31 mouse cellular contexts compared by ENCODE assay signal in the genomic region with DNA sequence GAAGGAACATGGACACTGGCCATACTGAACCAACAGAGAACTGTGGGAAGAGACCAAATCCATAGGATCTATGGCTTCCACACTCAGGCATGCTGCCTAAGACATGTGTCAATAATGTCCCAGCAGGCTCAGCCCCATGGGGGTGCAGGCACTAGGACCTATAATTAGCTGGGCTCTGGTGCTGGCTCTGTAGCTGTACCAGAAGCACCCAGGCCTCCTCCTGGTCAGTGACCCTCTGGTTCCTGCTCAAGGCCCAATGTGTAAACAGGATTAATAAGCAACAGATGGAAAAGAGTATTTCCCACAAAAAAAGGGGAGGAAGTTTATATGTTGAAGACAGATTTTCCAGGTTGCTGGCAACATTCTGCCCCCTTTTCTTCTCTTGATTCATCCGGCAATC. TPM values are rescaled to one million over a fixed set of nuclear protein-coding genes. Genes with fewer than 3 reads are reported as not detected.
DNase-seq lines count a peak whose midpoint lies in the region; ATAC-seq and TF ChIP-seq lines count a peak whose summit lies in the region.
"Had no signal": no experiment of that assay in that cellular context is flagged by ENCODE, and none has a peak within 500 bp of the region (broad histone marks: within the 10 kb centered on the region; RNA-seq: fewer than 3 reads in every experiment).

No protein-coding gene starts in this region.

- DNase-seq in liver, adult 2 months (ENCODE audit: extremely low read depth, low read depth, low spot score) = peak; percentile 86
- peak; percentile 15 for DNase-seq in urinary bladder, adult 2 months (ENCODE audit: low spot score)
- DNase-seq in urinary bladder, postnatal 36 days (ENCODE audit: low spot score in 2 of 2) = no peak
- no peak for DNase-seq in liver, postnatal 0 days
- DNase-seq: adrenal gland, adult 2 months; adrenal gland, postnatal 36 days; B cell, adult 2 months; cerebellum, adult 18-20 months; cerebellum, adult 9-10 months; cerebellum, postnatal 14 days; gastrocnemius, postnatal 10 days; gastrocnemius, postnatal 36 days; heart, adult 2 months; heart, postnatal 14 days; heart, postnatal 4 days had no signal

- peaks cover 12% of the 10 kb centered on the region for H3K36me3 ChIP-seq in liver, adult 2 months (ENCODE audit: control insufficient read depth, insufficient read depth, low read length)
- H3K36me3 ChIP-seq in liver, embryonic 12.5 days = peaks cover 73% of the 10 kb centered on the region
- peaks cover 44% of the 10 kb centered on the region for H3K36me3 ChIP-seq in liver, postnatal 0 days (replicated peaks; ENCODE audit: insufficient read depth, low read length)
- peaks cover 38% of the 10 kb centered on the region for H3K36me3 ChIP-seq in kidney, embryonic 16.5 days (ENCODE audit: insufficient read depth, low read length)

- H3K79me2 ChIP-seq in liver, adult 2 months (ENCODE audit: control insufficient read depth, insufficient read depth, low read length) = no peaks in the 10 kb centered on the region

- peak overlapping the region; percentile 53 for H3K27ac ChIP-seq in liver, adult 2 months (replicated peaks; ENCODE audit: insufficient read depth, low read depth, low read length)
- H3K27ac ChIP-seq in liver, embryonic 12.5 days = no peak overlapping the region
- H3K27ac ChIP-seq in liver, postnatal 0 days (ENCODE audit: low read depth) = peak overlapping the region; percentile 64
- H3K27ac ChIP-seq in kidney, embryonic 16.5 days (ENCODE audit: low read length) = no peak overlapping the region
- H3K27ac ChIP-seq: forebrain, embryonic 10.5 days; forebrain, embryonic 13.5 days; heart, adult 2 months; heart, embryonic 10.5 days; heart, embryonic 13.5 days; hindbrain, embryonic 14.5 days; hindbrain, postnatal 0 days had no signal

- no peak for TF ChIP-seq POLR2A in liver, adult 2 months (IDR thresholded peaks at IDR 0.05; ENCODE audit: extremely low read depth, insufficient read depth, low read length)

- no peaks in the 10 kb centered on the region for H3K27me3 ChIP-seq in liver, adult 2 months (ENCODE audit: control insufficient read depth, insufficient read depth, low read length)
- H3K27me3 ChIP-seq in liver, embryonic 12.5 days (replicated peaks) = no peaks in the 10 kb centered on the region
- H3K27me3 ChIP-seq in liver, postnatal 0 days (ENCODE audit: insufficient read depth, low read length) = no peaks in the 10 kb centered on the region
- no peaks in the 10 kb centered on the region for H3K27me3 ChIP-seq in kidney, embryonic 16.5 days (ENCODE audit: insufficient read depth, low read length)
- H3K27me3 ChIP-seq: CH12.LX; forebrain, embryonic 13.5 days; heart, embryonic 13.5 days had no signal

- ATAC-seq in liver, embryonic 12.5 days = no peak
- ATAC-seq in liver, postnatal 0 days = peak; percentile 75
- no peak for ATAC-seq in kidney, embryonic 16.5 days (ENCODE audit: low FRiP score, low TSS enrichment)
- ATAC-seq: forebrain, embryonic 13.5 days; forebrain, embryonic 16.5 days; hindbrain, postnatal 0 days had no signal

- H3K4me2 ChIP-seq in liver, embryonic 12.5 days = no peak overlapping the region
- H3K4me2 ChIP-seq in liver, postnatal 0 days (ENCODE audit: low read depth, low read length) = no peak overlapping the region
- H3K4me2 ChIP-seq in kidney, embryonic 16.5 days (replicated peaks; ENCODE audit: low read depth, low read length) = no peak overlapping the region
- H3K4me2 ChIP-seq: forebrain, embryonic 13.5 days; heart, embryonic 13.5 days; hindbrain, embryonic 14.5 days had no signal

- H3K9ac ChIP-seq in liver, adult 2 months (ENCODE audit: low read depth, low read length) = no peak overlapping the region
- no peak overlapping the region for H3K9ac ChIP-seq in liver, embryonic 12.5 days
- H3K9ac ChIP-seq in liver, postnatal 0 days (replicated peaks) = no peak overlapping the region
- no peak overlapping the region for H3K9ac ChIP-seq in kidney, embryonic 16.5 days (replicated peaks; ENCODE audit: low read length)
- H3K9ac ChIP-seq: forebrain, embryonic 13.5 days; heart, embryonic 13.5 days; hindbrain, embryonic 14.5 days had no signal

- no peak overlapping the region for H3K4me3 ChIP-seq in liver, adult 2 months (ENCODE audit: insufficient read depth, low read depth, low read length)
- H3K4me3 ChIP-seq in liver, embryonic 12.5 days = no peak overlapping the region
- H3K4me3 ChIP-seq in liver, postnatal 0 days (ENCODE audit: low read depth, low read length) = no peak overlapping the region
- no peak overlapping the region for H3K4me3 ChIP-seq in kidney, embryonic 16.5 days (ENCODE audit: low read length)
- H3K4me3 ChIP-seq: forebrain, embryonic 10.5 days; forebrain, embryonic 13.5 days; heart, adult 2 months; heart, embryonic 10.5 days; heart, embryonic 13.5 days had no signal

- 20% methylated on average over 1 of the region's 1 CpGs for WGBS in liver, adult 2 months
- 53% methylated on average over 1 of the region's 1 CpGs for WGBS in liver, embryonic 12.5 days (ENCODE audit: insufficient replicate concordance)
- 71% methylated on average over 1 of the region's 1 CpGs for WGBS in liver, postnatal 0 days (ENCODE audit: insufficient replicate concordance)
- WGBS in kidney, embryonic 16.5 days = 90% methylated on average over 1 of the region's 1 CpGs

- H3K4me1 ChIP-seq in liver, adult 2 months (ENCODE audit: control insufficient read depth, insufficient read depth, low read length) = peaks cover 38% of the 10 kb centered on the region
- H3K4me1 ChIP-seq in liver, embryonic 12.5 days = no peaks in the 10 kb centered on the region
- peaks cover 22% of the 10 kb centered on the region for H3K4me1 ChIP-seq in liver, postnatal 0 days (ENCODE audit: insufficient read depth)
- no peaks in the 10 kb centered on the region for H3K4me1 ChIP-seq in kidney, embryonic 16.5 days (ENCODE audit: insufficient read depth, low read length)
- H3K4me1 ChIP-seq: forebrain, embryonic 10.5 days; forebrain, embryonic 13.5 days; heart, embryonic 10.5 days; heart, embryonic 13.5 days had no signal

- no peak for TF ChIP-seq EP300 in liver, postnatal 0 days (IDR thresholded peaks at IDR 0.05; ENCODE audit: low read depth)

- no peaks in the 10 kb centered on the region for H3K9me3 ChIP-seq in liver, embryonic 12.5 days (replicated peaks)
- no peaks in the 10 kb centered on the region for H3K9me3 ChIP-seq in liver, postnatal 0 days (ENCODE audit: low read length)
- H3K9me3 ChIP-seq in kidney, embryonic 16.5 days (ENCODE audit: low read length) = no peaks in the 10 kb centered on the region
- H3K9me3 ChIP-seq: forebrain, embryonic 10.5 days; forebrain, embryonic 13.5 days; G1E; heart, embryonic 10.5 days; heart, embryonic 13.5 days had no signal

- TF ChIP-seq CTCF in liver, adult 2 months (IDR thresholded peaks at IDR 0.05; ENCODE audit: low read depth, low read length) = 0 out of 2 replicates have a peak, but pooled peaks have one; percentile 5
- TF ChIP-seq CTCF in liver, postnatal 0 days (IDR thresholded peaks at IDR 0.05; ENCODE audit: low read depth) = no peak

RNA-seq across cellular contexts. Expression of a gene that starts 11.4 kb away (rescaled TPM):
- 20.3 and 28.9 TPM in 2 replicates for total RNA-seq in liver, adult 2 months (2014; rRNA removed)
- polyA plus RNA-seq in liver, adult 2 months (2012; rRNA removed) = 39.6 and 65.9 TPM in 2 replicates
- polyA plus RNA-seq in liver, embryonic 12.5 days (2016; fragmentation: Nextera tagmentation; extraction: Ambion mirVana) = 1.7 and 1.8 TPM in 2 replicates
- 10.9 and 11.4 TPM in 2 replicates for polyA plus RNA-seq in urinary bladder, adult 2 months (2012; rRNA removed)
- 3.9 and 4.2 TPM in 2 replicates for polyA plus RNA-seq in liver, postnatal 0 days (2015; fragmentation: Nextera tagmentation; extraction: Ambion mirVana)
- 1.9 and 2.0 TPM in 2 replicates for polyA plus RNA-seq in kidney, embryonic 16.5 days (2015; fragmentation: Nextera tagmentation; extraction: Ambion mirVana)

RNA-seq across cellular contexts. Expression of a gene that starts 33.4 kb away (rescaled TPM):
- total RNA-seq in liver, adult 2 months (2014; rRNA removed) = not detected in 2 replicates
- 0.10 and 0.12 TPM in 2 replicates for polyA plus RNA-seq in liver, adult 2 months (2012; rRNA removed)
- polyA plus RNA-seq in liver, embryonic 12.5 days (2016; fragmentation: Nextera tagmentation; extraction: Ambion mirVana) = 0.11 and 0.26 TPM in 2 replicates
- 0.23 and 0.27 TPM in 2 replicates for polyA plus RNA-seq in urinary bladder, adult 2 months (2012; rRNA removed)
- polyA plus RNA-seq in liver, postnatal 0 days (2015; fragmentation: Nextera tagmentation; extraction: Ambion mirVana) = 0.09 TPM in 1 of 2 replicates, not detected in the other
- polyA plus RNA-seq in kidney, embryonic 16.5 days (2015; fragmentation: Nextera tagmentation; extraction: Ambion mirVana) = 0.26 and 0.59 TPM in 2 replicates
- total RNA-seq: adrenal gland, postnatal 36 days; G1E; gastrocnemius, adult 18-20 months; gastrocnemius, postnatal 10 days; gastrocnemius, postnatal 36 days; granulocyte monocyte progenitor cell, adult 5-6 weeks; heart, adult 2 months; heart, postnatal 4 days had no signal
- polyA plus RNA-seq: embryonic facial prominence, embryonic 11.5 days; embryonic facial prominence, embryonic 14.5 days; forebrain, embryonic 16.5 days; G1E; heart, embryonic 10.5 days; hindbrain, embryonic 11.5 days; hindbrain, embryonic 14.5 days had no signal

RNA-seq across cellular contexts. Expression of a gene that starts 34.6 kb away (rescaled TPM):
- total RNA-seq in liver, adult 2 months (2014; rRNA removed) = 7.4 and 8.8 TPM in 2 replicates
- 10.7 and 16.1 TPM in 2 replicates for polyA plus RNA-seq in liver, adult 2 months (2012; rRNA removed)
- polyA plus RNA-seq in liver, embryonic 12.5 days (2016; fragmentation: Nextera tagmentation; extraction: Ambion mirVana) = 13.0 and 14.4 TPM in 2 replicates
- polyA plus RNA-seq in urinary bladder, adult 2 months (2012; rRNA removed) = 18.1 and 21.0 TPM in 2 replicates
- polyA plus RNA-seq in liver, postnatal 0 days (2015; fragmentation: Nextera tagmentation; extraction: Ambion mirVana) = 4.3 and 4.9 TPM in 2 replicates
- polyA plus RNA-seq in kidney, embryonic 16.5 days (2015; fragmentation: Nextera tagmentation; extraction: Ambion mirVana) = 15.7 and 18.7 TPM in 2 replicates

RNA-seq across cellular contexts. Expression of a gene that starts 40.3 kb away (rescaled TPM):
- total RNA-seq in liver, adult 2 months (2014; rRNA removed) = 0.28 and 0.54 TPM in 2 replicates
- 1.3 and 1.7 TPM in 2 replicates for polyA plus RNA-seq in liver, adult 2 months (2012; rRNA removed)
- polyA plus RNA-seq in liver, embryonic 12.5 days (2016; fragmentation: Nextera tagmentation; extraction: Ambion mirVana) = 0.07 and 0.29 TPM in 2 replicates
- polyA plus RNA-seq in urinary bladder, adult 2 months (2012; rRNA removed) = 0.49 and 0.51 TPM in 2 replicates
- 0.35 and 0.44 TPM in 2 replicates for polyA plus RNA-seq in liver, postnatal 0 days (2015; fragmentation: Nextera tagmentation; extraction: Ambion mirVana)
- polyA plus RNA-seq in kidney, embryonic 16.5 days (2015; fragmentation: Nextera tagmentation; extraction: Ambion mirVana) = 0.25 and 0.37 TPM in 2 replicates
- total RNA-seq: granulocyte monocyte progenitor cell, adult 5-6 weeks had no signal
- polyA plus RNA-seq: embryonic facial prominence, embryonic 11.5 days; G1E had no signal

RNA-seq across cellular contexts. Expression of a gene that starts 50.7 kb away (rescaled TPM):
- 1.1 and 2.5 TPM in 2 replicates for total RNA-seq in liver, adult 2 months (2014; rRNA removed)
- 0.81 and 0.83 TPM in 2 replicates for polyA plus RNA-seq in liver, adult 2 months (2012; rRNA removed)
- 0.04 TPM in 1 of 2 replicates, not detected in the other for polyA plus RNA-seq in liver, embryonic 12.5 days (2016; fragmentation: Nextera tagmentation; extraction: Ambion mirVana)
- polyA plus RNA-seq in urinary bladder, adult 2 months (2012; rRNA removed) = 0.04 and 0.07 TPM in 2 replicates
- 0.20 and 0.27 TPM in 2 replicates for polyA plus RNA-seq in liver, postnatal 0 days (2015; fragmentation: Nextera tagmentation; extraction: Ambion mirVana)
- not detected in 2 replicates for polyA plus RNA-seq in kidney, embryonic 16.5 days (2015; fragmentation: Nextera tagmentation; extraction: Ambion mirVana)
- total RNA-seq: adrenal gland, postnatal 36 days; gastrocnemius, adult 18-20 months; gastrocnemius, postnatal 10 days; gastrocnemius, postnatal 36 days; granulocyte monocyte progenitor cell, adult 5-6 weeks; heart, postnatal 14 days; heart, postnatal 4 days; hindbrain, postnatal 0 days had no signal
- polyA plus RNA-seq: embryonic facial prominence, embryonic 11.5 days; forebrain, embryonic 10.5 days; forebrain, embryonic 13.5 days; forebrain, embryonic 16.5 days; G1E; heart, adult 2 months; heart, embryonic 10.5 days; hindbrain, embryonic 11.5 days; hindbrain, embryonic 14.5 days; hindbrain, postnatal 0 days had no signal

Comparison
In these comparisons a context has a peak if more than half of its experiments do, and no peak if none do; other contexts are left out.
1. DNase-seq: peak in liver, adult 2 months (single experiment) and urinary bladder, adult 2 months (single experiment); none in urinary bladder, postnatal 36 days (0 of 2) and liver, postnatal 0 days (single experiment).
2. H3K27ac ChIP-seq: peak in liver, adult 2 months (single experiment) and liver, postnatal 0 days (single experiment); none in liver, embryonic 12.5 days (single experiment) and kidney, embryonic 16.5 days (single experiment).